Mouse (Mus musculus) ES-Bruce4 (cell line): ENCODE data around the gene Prps2. TPM values are rescaled to one million over a fixed set of nuclear protein-coding genes. Genes with fewer than 3 reads are reported as not detected.

Experiments
- H3K27ac ChIP-seq: 2 replicates; pipeline ENCODE4 v1.5.1; 2012; ENCODE audit warnings: low read length, inconsistent platforms; ENCODE audit not compliant: insufficient read depth
- H3K27me3 ChIP-seq: 2 replicates; pipeline ENCODE4 v1.6.1; 2012; ENCODE audit warnings: mild to moderate bottlenecking, low read length, inconsistent platforms; ENCODE audit not compliant: control insufficient read depth, poor library complexity, insufficient read depth, severe bottlenecking
- H3K36me3 ChIP-seq: 2 replicates; pipeline ENCODE4 v1.6.1; 2012; ENCODE audit warnings: inconsistent platforms, mild to moderate bottlenecking, low read length, moderate library complexity; ENCODE audit not compliant: control insufficient read depth, poor library complexity, insufficient read depth, severe bottlenecking
- H3K4me1 ChIP-seq: one replicate; pipeline ENCODE4 v1.8.1; 2011; ENCODE audit warnings: low read length; ENCODE audit not compliant: control insufficient read depth, insufficient read depth
- H3K4me3 ChIP-seq: 2 replicates; pipeline ENCODE4 v1.5.1; 2011; ENCODE audit warnings: low read depth, mild to moderate bottlenecking, low read length
- H3K9ac ChIP-seq: 2 replicates; pipeline ENCODE4 v1.6.1; 2012; ENCODE audit warnings: low read depth, mild to moderate bottlenecking, inconsistent platforms; ENCODE audit not compliant: poor library complexity, severe bottlenecking
- H3K9me3 ChIP-seq: replicated peaks from 2 replicates; pipeline ENCODE4 v1.6.1; 2012; ENCODE audit warnings: mild to moderate bottlenecking, low read length, inconsistent platforms; ENCODE audit not compliant: control insufficient read depth, poor library complexity, insufficient read depth, severe bottlenecking
- CTCF ChIP-seq: IDR thresholded peaks from one replicate; pipeline ENCODE4 v1.8.1; 2011; ENCODE audit warnings: low read depth, low read length
- EP300 ChIP-seq: IDR thresholded peaks from 2 replicates; pipeline ENCODE4 v1.6.1; 2011; ENCODE audit warnings: low read depth, low read length; ENCODE audit not compliant: insufficient read depth
- POLR2A ChIP-seq: IDR thresholded peaks from one replicate; pipeline ENCODE4 v1.8.1; 2011; ENCODE audit warnings: low read length; ENCODE audit not compliant: insufficient read depth
- polyA plus RNA-seq: library from polyadenylated mRNA; stranded (reverse); fragments of >200 nt; gene quantifications from 2 replicates; pipeline ENCODE4 v1.2.4, GENCODE M21; 2011; ENCODE audit warnings: low read depth; ENCODE audit not compliant: missing spikeins, insufficient read depth, insufficient read length

Prps2 gene
- polyA plus RNA-seq, 1 experiment, result 30.1 TPM

DNA sequence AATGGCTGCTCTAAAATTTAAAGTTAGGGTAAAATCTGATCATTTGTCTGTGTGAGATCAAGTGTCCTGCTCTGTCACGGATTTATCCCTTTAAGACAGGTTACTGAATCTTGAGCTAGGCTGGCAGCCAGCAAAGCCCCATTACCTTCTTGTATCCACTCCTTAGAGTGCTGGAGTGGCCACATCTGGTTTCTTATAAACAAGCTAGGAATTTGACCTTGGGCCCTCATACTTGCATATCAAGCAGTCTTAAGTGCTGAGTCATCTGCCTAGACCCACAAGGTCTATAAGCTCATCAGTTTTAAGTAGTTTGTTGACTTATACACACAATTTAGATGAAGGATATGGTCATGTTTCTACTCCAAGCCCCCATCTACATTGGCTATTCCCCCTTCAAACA, 38.2 kb downstream of the Prps2 start:
- H3K4me3 ChIP-seq, result no peak overlapping the region
- no peaks in the 10 kb centered on the region for H3K9me3 ChIP-seq
- H3K27ac ChIP-seq, result no peak overlapping the region
- no peak overlapping the region for H3K9ac ChIP-seq
- H3K27me3 ChIP-seq, result no peaks in the 10 kb centered on the region
- no peaks in the 10 kb centered on the region for H3K36me3 ChIP-seq
- TF ChIP-seq EP300, result no peak
- TF ChIP-seq POLR2A, result no peak
- H3K4me1 ChIP-seq, result no peaks in the 10 kb centered on the region

DNA sequence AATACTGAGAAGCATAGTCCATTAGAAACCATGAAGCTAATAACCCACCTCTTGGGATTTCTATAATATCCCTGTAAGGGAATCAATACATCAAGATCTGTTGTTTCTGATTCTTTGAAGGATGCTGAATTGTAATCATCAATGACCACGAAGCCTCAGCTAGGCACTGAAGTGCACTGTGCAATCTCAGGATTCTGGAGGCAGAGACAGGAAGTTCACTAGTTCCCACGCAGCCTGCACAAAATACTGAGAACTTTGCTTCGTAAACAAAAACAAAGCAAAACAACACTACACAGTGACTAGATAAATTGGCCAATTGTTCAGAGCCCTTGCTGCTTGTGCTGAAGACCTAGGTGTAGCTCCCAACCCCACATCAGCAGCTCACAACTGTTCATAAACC, 40.7 kb downstream of the Prps2 start:
- H3K9ac ChIP-seq, result no peak overlapping the region
- H3K4me3 ChIP-seq, result no peak overlapping the region
- no peaks in the 10 kb centered on the region for H3K36me3 ChIP-seq
- no peaks in the 10 kb centered on the region for H3K9me3 ChIP-seq
- H3K4me1 ChIP-seq, result no peaks in the 10 kb centered on the region
- no peak overlapping the region for H3K27ac ChIP-seq
- no peaks in the 10 kb centered on the region for H3K27me3 ChIP-seq
- TF ChIP-seq CTCF (no peak), POLR2A (no peak), EP300 (no peak)

DNA sequence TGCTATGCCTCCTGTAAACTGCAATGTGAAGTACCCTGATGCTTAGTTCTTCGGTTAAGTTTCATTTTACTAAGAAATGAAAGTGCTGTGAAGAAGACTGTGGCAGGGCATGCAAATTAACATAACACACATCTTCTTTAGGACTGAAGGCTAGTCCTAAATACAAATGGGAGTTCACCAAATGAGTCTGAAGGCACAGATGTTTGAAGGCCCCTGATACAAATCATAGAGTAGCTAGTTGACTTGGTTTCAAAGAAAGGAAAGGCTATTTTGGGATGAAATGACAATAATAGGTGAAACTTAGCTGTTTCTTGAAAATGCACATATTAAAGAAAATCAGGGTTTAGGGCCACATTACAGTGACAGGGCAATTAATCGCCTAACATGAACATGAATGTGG, 42.4 kb downstream of the Prps2 start:
- no peaks in the 10 kb centered on the region for H3K27me3 ChIP-seq
- H3K9me3 ChIP-seq, result no peaks in the 10 kb centered on the region
- H3K9ac ChIP-seq, result no peak overlapping the region
- no peak overlapping the region for H3K27ac ChIP-seq
- H3K36me3 ChIP-seq, result no peaks in the 10 kb centered on the region
- no peak overlapping the region for H3K4me3 ChIP-seq
- TF ChIP-seq EP300 (no peak), CTCF (no peak), POLR2A (no peak)
- no peaks in the 10 kb centered on the region for H3K4me1 ChIP-seq

DNA sequence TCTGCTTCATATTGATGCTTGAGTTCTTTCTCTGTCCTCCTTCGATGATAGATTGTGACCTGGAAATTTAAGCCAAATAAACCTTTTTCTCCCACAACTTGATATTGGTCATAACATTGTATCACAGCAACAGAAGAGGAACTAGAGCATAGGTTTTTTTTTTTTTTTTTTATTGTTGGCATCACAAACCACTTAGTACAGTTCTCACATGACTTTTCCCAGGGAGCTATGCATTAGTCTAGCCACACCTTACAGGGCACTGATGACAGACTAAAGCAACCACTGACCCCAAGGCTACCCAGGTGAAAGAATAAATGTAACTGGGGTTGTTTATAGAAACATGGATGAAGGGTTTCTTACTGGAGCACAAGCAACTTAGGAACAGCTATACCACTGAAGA, 44.6 kb downstream of the Prps2 start:
- Histone ChIP-seq H3K4me3 (no peak overlapping the region), H3K9ac (no peak overlapping the region), H3K27ac (no peak overlapping the region), H3K9me3 (no peaks in the 10 kb centered on the region), H3K4me1 (no peaks in the 10 kb centered on the region), H3K27me3 (no peaks in the 10 kb centered on the region), H3K36me3 (no peaks in the 10 kb centered on the region)
- no peak for TF ChIP-seq POLR2A
- TF ChIP-seq CTCF, result no peak
- TF ChIP-seq EP300, result no peak

DNA sequence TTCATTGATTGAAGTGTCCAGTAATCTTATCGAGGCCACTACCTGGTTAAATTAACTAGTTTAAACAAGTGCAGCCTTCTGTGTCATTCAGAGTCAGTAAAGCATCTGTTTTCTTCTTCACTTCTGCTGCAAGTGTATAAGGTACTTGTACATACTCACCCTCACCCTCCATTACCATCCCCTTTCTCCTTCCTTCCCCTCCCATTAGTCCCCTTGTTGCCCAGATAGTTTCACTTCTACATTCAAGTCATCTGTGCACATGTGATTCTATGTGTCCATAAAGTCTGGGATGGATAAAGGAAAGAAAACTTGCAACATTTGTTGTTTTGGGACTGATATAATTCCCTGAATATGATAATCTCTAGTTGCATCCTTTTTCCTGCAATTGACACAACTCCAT, 48.0 kb downstream of the Prps2 start:
- Histone ChIP-seq H3K27me3 (no peaks in the 10 kb centered on the region), H3K4me3 (no peak overlapping the region), H3K36me3 (no peaks in the 10 kb centered on the region), H3K9ac (no peak overlapping the region), H3K9me3 (no peaks in the 10 kb centered on the region), H3K27ac (no peak overlapping the region), H3K4me1 (no peaks in the 10 kb centered on the region)
- TF ChIP-seq EP300 (no peak), POLR2A (no peak), CTCF (no peak)

DNA sequence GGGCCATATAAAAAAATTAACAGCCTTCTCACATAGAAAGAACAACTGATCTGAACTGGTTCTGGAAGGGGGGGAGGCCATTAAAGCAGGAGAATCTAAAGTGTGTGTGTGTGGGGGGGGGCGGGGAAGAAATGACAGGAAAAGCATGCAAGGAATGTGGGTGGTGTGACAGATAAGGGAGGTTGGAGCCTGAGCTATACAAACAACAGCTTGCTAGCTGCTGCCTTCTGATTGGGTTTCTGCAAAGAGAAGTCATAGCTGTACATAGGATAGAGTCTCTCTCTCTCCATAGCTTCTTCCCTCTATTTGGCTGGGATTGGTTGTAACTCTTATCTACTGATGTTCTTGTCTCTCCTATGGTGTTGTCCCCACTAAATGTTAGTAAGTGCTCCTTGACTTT, 49.9 kb downstream of the Prps2 start:
- TF ChIP-seq CTCF (no peak), POLR2A (no peak), EP300 (no peak)
- Histone ChIP-seq H3K36me3 (no peaks in the 10 kb centered on the region), H3K4me1 (no peaks in the 10 kb centered on the region), H3K4me3 (no peak overlapping the region), H3K9me3 (no peaks in the 10 kb centered on the region), H3K27ac (no peak overlapping the region), H3K27me3 (no peaks in the 10 kb centered on the region), H3K9ac (no peak overlapping the region)

DNA sequence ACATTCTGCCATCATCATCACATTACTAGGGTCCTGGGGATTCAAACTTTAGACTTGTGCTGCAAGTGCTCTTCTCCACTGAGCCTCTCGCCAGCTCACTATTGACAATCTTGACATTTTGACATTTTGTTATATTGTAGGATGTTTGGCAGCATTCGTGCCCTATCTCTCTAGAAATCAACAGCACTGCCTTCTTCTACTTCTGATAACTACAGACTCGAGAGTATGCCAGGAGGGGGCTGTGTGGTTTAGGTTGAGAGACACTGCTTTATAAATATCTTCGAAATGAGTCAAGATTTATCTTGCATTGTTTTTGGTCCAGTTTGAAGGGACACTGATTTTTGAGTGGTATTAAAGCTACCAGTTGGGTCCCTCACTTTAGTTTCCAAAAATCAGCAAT, 51.6 kb downstream of the Prps2 start:
- no peaks in the 10 kb centered on the region for H3K36me3 ChIP-seq
- H3K4me3 ChIP-seq, result no peak overlapping the region
- H3K4me1 ChIP-seq, result no peaks in the 10 kb centered on the region
- TF ChIP-seq CTCF (no peak), EP300 (no peak), POLR2A (no peak)
- H3K27ac ChIP-seq, result no peak overlapping the region
- no peaks in the 10 kb centered on the region for H3K9me3 ChIP-seq
- H3K27me3 ChIP-seq, result no peaks in the 10 kb centered on the region
- no peak overlapping the region for H3K9ac ChIP-seq
